Mouse (Mus musculus) megakaryocyte-erythroid progenitor cell, adult 5-6 weeks (primary cell): ENCODE results near the gene Ccm2. TPM values are rescaled to one million over a fixed set of nuclear protein-coding genes. Genes with fewer than 3 reads are reported as not detected.

ENCODE experiments used
- ATAC-seq: replicated peaks from 2 replicates; pipeline ENCODE4 v1.8.0; 2016; ENCODE audit warnings: mild to moderate bottlenecking, inconsistent platforms; ENCODE audit not compliant: severe bottlenecking, poor library complexity, low FRiP score, low TSS enrichment
- total RNA-seq, 2 experiments: library from RNA; stranded (forward) in 1 of 2; stranded (reverse) in 1 of 2; fragments of 200-1000, 215-1000 nt in 1 of 2; fragments of >200 nt in 1 of 2; fragmentation: Nextera tagmentation in 1 of 2; gene quantifications; 2 replicates each; pipeline ENCODE4 v1.2.3; 2014 to 2017

Ccm2 gene
- total RNA-seq, 2 experiments from 2014 or later = 26.8 to 45.8 TPM

GRCm38 (mm10) chr11:6527256-6528185 is 19.2 kb upstream of the Ccm2 start:
- ATAC-seq = peak; percentile 31

GRCm38 (mm10) chr11:6528186-6529006 is 18.3 kb upstream of the Ccm2 start:
- peak; percentile 92 for ATAC-seq

GRCm38 (mm10) chr11:6529961-6530360 is 16.7 kb upstream of the Ccm2 start:
- no peak for ATAC-seq

- ATAC-seq = no peak
Observed at GRCm38 (mm10) chr11:6530746-6531145, 15.9 kb upstream of the Ccm2 start.

- no peak for ATAC-seq
Observed at GRCm38 (mm10) chr11:6544683-6545082, 2.0 kb upstream of the Ccm2 start.

- no peak for ATAC-seq
Observed at GRCm38 (mm10) chr11:6545186-6545856, 1.4 kb upstream of the Ccm2 start.

GRCm38 (mm10) chr11:6545857-6546192 is 862 bp upstream of the Ccm2 start:
- no peak for ATAC-seq

- peak; percentile 35; the same call in 1 of the 2 replicates for ATAC-seq
Observed at GRCm38 (mm10) chr11:6547037-6547680, 472 bp downstream of the Ccm2 start.

- no peak for ATAC-seq
Observed at GRCm38 (mm10) chr11:6547696-6548325, 1.1 kb downstream of the Ccm2 start.

GRCm38 (mm10) chr11:6549770-6550169 is 3.1 kb downstream of the Ccm2 start:
- ATAC-seq = no peak

GRCm38 (mm10) chr11:6550201-6550600 is 3.5 kb downstream of the Ccm2 start:
- no peak for ATAC-seq

- no peak for ATAC-seq
Observed at GRCm38 (mm10) chr11:6558234-6558633, 11.5 kb downstream of the Ccm2 start.

GRCm38 (mm10) chr11:6559996-6560395 is 13.3 kb downstream of the Ccm2 start:
- ATAC-seq = no peak

GRCm38 (mm10) chr11:6560655-6561360 is 14.1 kb downstream of the Ccm2 start:
- ATAC-seq = 0 out of 2 replicates have a peak, but pooled peaks have one; percentile 5

GRCm38 (mm10) chr11:6561474-6561873 is 14.8 kb downstream of the Ccm2 start:
- no peak for ATAC-seq

- no peak; the same call in 1 of the 2 replicates for ATAC-seq
Observed at GRCm38 (mm10) chr11:6562359-6562758, 15.7 kb downstream of the Ccm2 start.

GRCm38 (mm10) chr11:6563201-6563600 is 16.5 kb downstream of the Ccm2 start:
- ATAC-seq = no peak

- peak; percentile 48 for ATAC-seq
Observed at GRCm38 (mm10) chr11:6566496-6566895, 19.8 kb downstream of the Ccm2 start.
